Mouse (Mus musculus): ENCODE results near the gene Faim2.

- no peak for TF ChIP-seq EP300 (IDR thresholded peaks at IDR 0.05; ENCODE audit: low read depth)
- no peak for TF ChIP-seq CTCF (IDR thresholded peaks at IDR 0.05; ENCODE audit: low read depth)
Observed at GRCm38 (mm10) chr15:99519626-99520025, 8.3 kb downstream of the Faim2 start.
